Mouse (Mus musculus): ENCODE measurements at regions not wholly inside any gene's neighbourhood (a gene's known extent, or its start where the extent isn't known, plus 50 kb on each side); places are given as distances from the start of the nearest gene placed in this dataset.

GRCm38 (mm10) chr4:71811444-71811843, 53.7 kb upstream of the Gm11232 start:
- no peak for DNase-seq

GRCm38 (mm10) chr4:71808271-71808670, 50.5 kb upstream of the Gm11232 start:
- no peak for DNase-seq
